Mouse (Mus musculus) CD4-positive helper T cell, adult 2 months (primary cell): Measurements from ENCODE around the gene BC016579.

ENCODE experiments used
- DNase-seq: peaks from one replicate; pipeline ENCODE4 v3.0.0-alpha.2; 2012; ENCODE audit warnings: low read depth, missing footprints, low spot score

BC016579 gene

DNA sequence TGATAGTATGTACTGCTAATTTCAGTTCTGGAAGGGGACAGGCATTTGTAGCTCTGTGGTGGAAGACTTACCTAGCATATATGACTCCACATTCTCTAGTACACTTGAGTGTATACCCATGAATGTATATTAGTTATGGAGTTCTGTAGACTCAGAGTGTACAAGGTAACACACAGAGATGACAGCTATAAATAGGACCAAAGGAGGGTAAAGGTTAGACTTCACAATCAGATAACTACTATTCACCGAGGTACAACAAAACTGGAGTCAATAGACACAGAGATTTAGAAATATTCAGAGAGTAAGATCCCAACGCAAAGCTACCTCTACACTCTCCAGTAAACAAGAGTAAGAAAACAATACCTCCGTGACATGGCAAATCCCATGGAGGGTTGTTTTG lies 9.9 kb downstream of the BC016579 start:
- no peak for DNase-seq

DNA sequence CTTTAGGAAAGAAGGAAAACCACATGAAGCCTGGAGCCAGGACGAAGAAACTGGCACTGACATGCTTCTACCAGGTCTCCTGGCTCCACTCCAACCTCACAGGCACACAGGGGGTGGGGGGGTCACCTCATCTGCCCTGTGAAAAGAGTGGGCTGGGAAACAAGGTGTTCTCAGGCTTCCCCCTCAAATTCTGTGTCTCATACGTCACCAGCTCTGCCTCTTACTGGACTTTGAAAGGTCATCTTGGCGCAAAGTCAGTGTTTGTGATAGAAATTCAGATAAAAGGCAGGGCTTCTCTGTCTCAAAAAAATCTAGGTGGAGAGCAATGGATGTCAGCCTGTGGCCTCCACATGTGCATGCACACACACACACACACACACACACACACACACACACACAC lies 12.6 kb downstream of the BC016579 start:
- DNase-seq, result no peak

DNA sequence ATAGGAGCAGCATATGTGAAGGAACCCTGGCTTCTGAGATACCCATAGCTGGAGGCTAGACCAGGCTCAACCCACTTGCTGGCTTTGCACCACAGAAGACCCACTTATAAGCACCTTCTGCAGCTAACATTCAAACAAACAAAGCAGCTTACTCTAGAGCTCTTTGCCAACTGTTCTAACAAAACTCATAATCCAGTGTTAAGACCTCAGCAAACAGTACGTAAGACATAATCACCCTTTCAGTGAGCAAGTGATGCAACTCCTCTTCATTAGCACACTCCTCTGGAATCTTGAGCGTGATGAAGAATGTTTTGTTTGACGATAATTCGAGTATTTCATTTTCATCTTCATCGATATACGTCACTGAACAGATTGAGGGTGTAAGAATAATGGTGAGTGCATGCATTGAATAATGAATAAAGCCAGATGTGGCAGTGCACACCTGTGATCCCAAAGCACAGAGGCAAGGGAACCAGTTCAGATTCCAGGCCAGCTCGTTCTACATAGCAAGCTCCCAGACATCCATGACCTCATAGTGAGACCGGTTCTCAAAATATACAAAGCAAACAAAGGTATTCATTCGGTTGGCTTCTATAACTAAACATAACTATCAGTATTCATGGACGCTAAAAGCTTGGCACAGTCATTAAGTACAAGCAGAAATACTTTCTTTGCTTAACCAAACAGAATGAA lies 13.7 kb downstream of the BC016579 start:
- no peak for DNase-seq

GRCm38 (mm10) chr16:45635826-45636225 lies 18.0 kb downstream of the BC016579 start:
- DNase-seq, result no peak

DNA sequence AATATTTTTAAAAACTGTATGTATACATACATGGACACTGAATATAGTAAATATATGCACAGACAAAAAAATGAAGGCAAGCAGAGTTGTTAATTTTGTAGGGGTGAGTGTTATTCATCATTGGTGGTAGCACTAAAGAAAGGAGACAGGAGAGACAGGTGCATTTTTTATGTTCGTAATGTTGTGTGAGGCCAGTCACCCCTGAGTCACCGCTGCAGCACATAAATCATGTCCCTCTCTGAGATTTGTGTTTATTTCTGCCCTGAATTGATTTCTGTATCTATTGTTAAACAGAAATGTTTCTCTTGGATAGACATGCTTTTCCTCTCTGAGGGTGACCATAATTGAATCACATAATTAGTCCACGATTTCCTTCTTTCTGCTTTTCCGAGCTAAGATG lies 21.4 kb downstream of the BC016579 start:
- no peak for DNase-seq

GRCm38 (mm10) chr16:45630347-45630960 lies 23.4 kb downstream of the BC016579 start:
- peak; percentile 60 for DNase-seq

GRCm38 (mm10) chr16:45629497-45630105 lies 24.3 kb downstream of the BC016579 start:
- DNase-seq, result no peak

DNA sequence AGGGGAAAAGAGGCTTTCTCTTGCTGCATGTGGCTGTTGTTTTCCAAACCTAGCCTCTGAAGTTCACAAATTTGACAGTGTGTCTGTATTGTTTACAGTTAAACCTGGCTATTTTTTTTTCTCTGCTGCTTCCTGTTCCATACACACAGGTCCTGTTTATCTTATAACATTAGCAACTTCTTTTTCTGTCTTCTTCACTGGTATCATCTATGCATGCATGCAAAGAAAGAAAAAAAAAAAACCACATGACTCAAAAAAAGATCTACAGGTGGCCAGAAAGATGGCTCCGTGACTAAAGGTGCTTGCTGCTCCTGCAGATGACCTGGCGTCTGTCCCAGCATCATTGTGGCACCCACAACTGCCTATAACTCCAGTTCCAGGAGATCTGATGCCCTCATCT lies 28.5 kb downstream of the BC016579 start:
- no peak for DNase-seq

- DNase-seq, result peak; percentile 16
Observed at GRCm38 (mm10) chr16:45624791-45625190, 29.1 kb downstream of the BC016579 start.

- DNase-seq, result no peak
Observed at GRCm38 (mm10) chr16:45623230-45623629, 30.6 kb downstream of the BC016579 start.

DNA sequence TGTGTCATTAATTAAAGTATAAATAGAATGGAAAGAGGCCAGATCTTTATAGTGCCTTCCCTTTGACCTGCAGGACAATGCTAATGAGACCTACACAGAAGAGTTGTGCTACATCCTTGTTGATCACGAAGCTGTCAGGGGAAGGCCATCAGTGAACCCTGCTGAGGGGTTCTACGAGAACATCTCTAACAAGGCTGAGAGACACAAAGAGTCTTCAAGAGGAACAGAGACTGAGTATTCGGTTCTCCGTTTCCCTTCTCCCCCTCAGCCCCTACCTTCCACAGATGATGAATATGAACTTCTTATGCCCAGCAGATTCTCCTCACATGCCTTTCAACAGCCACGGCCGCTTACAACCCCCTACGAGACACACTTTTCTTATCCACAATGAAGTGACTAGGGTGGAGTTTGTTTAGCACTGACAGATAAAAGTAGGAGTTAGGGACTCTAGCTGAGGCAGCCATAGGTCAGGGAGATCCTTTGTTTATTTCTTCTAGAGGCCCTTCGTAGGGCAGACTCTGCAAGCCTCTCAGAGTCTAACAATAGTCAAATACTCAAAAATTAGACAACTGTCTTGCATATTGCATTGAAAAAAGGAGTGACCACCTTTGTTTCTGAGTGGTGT lies 34.0 kb downstream of the BC016579 start:
- no peak for DNase-seq

DNA sequence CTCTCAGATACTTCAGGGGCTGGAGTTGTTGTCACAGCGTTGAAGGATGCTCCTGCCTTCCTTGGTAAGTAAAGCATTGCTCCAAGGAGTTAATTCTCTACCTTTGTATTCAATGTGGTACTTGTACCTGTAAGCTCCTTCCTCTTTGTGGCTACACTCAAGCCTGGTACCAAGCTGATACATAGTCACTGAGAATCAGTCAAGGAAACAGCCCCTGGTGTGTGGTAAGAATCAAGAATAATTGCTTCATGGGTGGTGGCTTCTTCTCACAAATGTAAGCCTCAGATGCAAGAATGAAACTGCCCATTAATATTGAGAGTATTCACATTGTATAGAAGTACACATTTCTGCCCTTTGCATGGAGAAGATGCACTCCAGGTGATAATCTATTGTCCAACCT lies 37.9 kb downstream of the BC016579 start:
- DNase-seq, result no peak

- no peak for DNase-seq
Observed at GRCm38 (mm10) chr16:45613247-45613646, 40.6 kb downstream of the BC016579 start.

- no peak for DNase-seq
Observed at GRCm38 (mm10) chr16:45610267-45610666, 43.6 kb downstream of the BC016579 start, which contains the start of gene Gcsam. Gcsam (plus strand) TSS chr16:45610380.

GRCm38 (mm10) chr16:45609300-45609699 lies 44.6 kb downstream of the BC016579 start:
- DNase-seq, result peak; percentile 28

DNA sequence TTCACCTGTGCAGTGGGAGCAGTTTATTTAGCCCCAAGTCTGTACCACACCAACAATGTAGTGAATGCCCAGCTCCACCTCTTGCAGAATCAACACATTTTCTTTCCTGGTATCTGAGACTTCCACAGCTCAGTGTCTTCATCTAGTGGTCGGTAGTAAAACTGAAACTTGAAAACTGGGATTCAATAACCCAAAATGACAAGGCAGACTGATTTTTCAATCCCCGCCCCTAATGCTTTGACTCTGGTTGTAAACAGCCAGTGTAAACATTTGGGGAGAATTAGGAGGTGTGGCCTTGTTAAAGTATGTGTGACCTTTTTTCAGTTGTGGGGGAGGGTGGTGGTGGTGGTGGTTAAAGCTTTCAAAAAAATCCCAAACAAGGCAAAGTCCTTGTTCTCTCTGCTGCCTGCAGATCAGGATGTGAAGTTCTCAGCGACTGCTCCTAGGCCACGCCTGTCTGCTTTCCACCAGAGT lies 45.4 kb downstream of the BC016579 start:
- no peak for DNase-seq

- DNase-seq, result no peak
Observed at GRCm38 (mm10) chr16:45595494-45595893, 58.4 kb downstream of the BC016579 start.

DNA sequence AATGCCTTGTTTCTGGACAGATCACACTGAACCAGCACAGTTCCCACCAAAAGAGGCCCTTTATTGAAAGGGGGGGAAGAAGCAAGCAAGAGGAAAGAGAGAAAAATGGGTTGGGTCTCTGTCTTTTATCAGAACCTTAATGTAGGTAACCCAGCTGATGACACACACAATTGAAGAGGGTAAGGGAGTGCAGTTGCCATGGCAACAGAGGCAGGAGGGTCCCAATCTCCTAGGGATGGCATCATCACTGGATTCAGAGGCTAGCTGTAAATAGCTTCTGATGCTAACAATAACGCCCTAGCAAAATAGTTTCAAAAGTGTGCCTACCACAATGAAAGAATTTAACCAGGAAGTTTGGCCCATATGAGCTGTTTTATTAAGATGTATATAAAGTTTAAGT lies 60.2 kb downstream of the BC016579 start:
- no peak for DNase-seq

- DNase-seq, result peak; percentile 14
Observed at GRCm38 (mm10) chr16:45582512-45582911, 71.4 kb downstream of the BC016579 start.

- DNase-seq, result no peak
Observed at GRCm38 (mm10) chr16:45579883-45580282, 74.0 kb downstream of the BC016579 start.
